Mouse (Mus musculus) ES-E14 (cell line): ENCODE measurements around the gene Tgoln1.

ENCODE experiments used
- CHD2 ChIP-seq: IDR thresholded peaks from 2 replicates; pipeline ENCODE4 v1.6.1; 2014; ENCODE audit warnings: mild to moderate bottlenecking, low read depth, low read length, inconsistent platforms
- HCFC1 ChIP-seq: IDR thresholded peaks from 2 replicates; pipeline ENCODE4 v1.6.1; 2012; ENCODE audit warnings: low read length, inconsistent platforms, borderline replicate concordance; ENCODE audit not compliant: insufficient read depth
- ZC3H11A ChIP-seq: IDR thresholded peaks from 2 replicates; pipeline ENCODE4 v1.6.1; 2012; ENCODE audit warnings: low read depth, mild to moderate bottlenecking, inconsistent platforms, low read length, borderline replicate concordance
- ZNF384 ChIP-seq: IDR thresholded peaks from 2 replicates; pipeline ENCODE4 v1.6.1; 2012; ENCODE audit warnings: low read depth, low read length, inconsistent platforms

- TF ChIP-seq ZNF384 (no peak), ZC3H11A (no peak), HCFC1 (no peak), CHD2 (no peak)
These were observed 28.6 kb upstream of the Tgoln1 start for GRCm38 (mm10) chr6:72645364-72645763.
